Mouse (Mus musculus) intestine, postnatal 0 days (tissue): ENCODE results near the gene Hist2h2ac. TPM values are rescaled to one million over a fixed set of nuclear protein-coding genes. Genes with fewer than 3 reads are reported as not detected.
A peak's percentile ranks its signal among the peaks of the same experiment; 100 is the strongest.
"Not testable (repeated sequence)": the region's sequence is repeated elsewhere in the genome, so short reads cannot be mapped to it uniquely, and the experiment has no call there.

Experiments used
- ATAC-seq: fragments of 200-750 bp; cut with Nextera tagmentation; 2 replicates; pipeline ENCODE4 v1.8.0; 2017; ENCODE audit warnings: mild to moderate bottlenecking, moderate TSS enrichment, moderate library complexity
- H3K27ac ChIP-seq: fragments of 300-500 bp; sonication (generic); 2 replicates; pipeline ENCODE4 v1.5.1; 2014; ENCODE audit warnings: mild to moderate bottlenecking, low read depth, low read length, moderate library complexity
- H3K27me3 ChIP-seq: fragments of 300-500 bp; sonication (generic); replicated peaks from 2 replicates; pipeline ENCODE4 v1.6.1; 2014; ENCODE audit warnings: low read length, mixed read lengths; ENCODE audit not compliant: control insufficient read depth, insufficient read depth
- H3K36me3 ChIP-seq: fragments of 300-500 bp; sonication (generic); 2 replicates; pipeline ENCODE4 v1.6.1; 2014; ENCODE audit warnings: mild to moderate bottlenecking, moderate library complexity; ENCODE audit not compliant: control insufficient read depth, insufficient read depth
- H3K4me1 ChIP-seq: fragments of 300-500 bp; sonication (generic); replicated peaks from 2 replicates; pipeline ENCODE4 v1.6.1; 2014; ENCODE audit warnings: antibody characterized with exemption, low read length, mixed read lengths; ENCODE audit not compliant: control insufficient read depth, insufficient read depth
- H3K4me2 ChIP-seq: fragments of 300-500 bp; sonication (generic); replicated peaks from 2 replicates; pipeline ENCODE4 v1.6.1; 2014; ENCODE audit warnings: low read depth, mild to moderate bottlenecking, moderate library complexity
- H3K4me3 ChIP-seq: fragments of 300-500 bp; sonication (generic); 2 replicates; pipeline ENCODE4 v1.5.1; 2014; ENCODE audit warnings: low read depth, low read length
- H3K9ac ChIP-seq: fragments of 300-500 bp; sonication (generic); 2 replicates; pipeline ENCODE4 v1.6.1; 2014; ENCODE audit warnings: mild to moderate bottlenecking, low read depth, low read length
- H3K9me3 ChIP-seq: fragments of 300-500 bp; sonication (generic); 2 replicates; pipeline ENCODE4 v1.6.1; 2016; ENCODE audit warnings: mixed run types; ENCODE audit not compliant: control insufficient read depth
- CTCF ChIP-seq: sonication (generic); IDR thresholded peaks from 2 replicates; pipeline ENCODE4 v1.5.1; 2016; ENCODE audit warnings: low read depth, mild to moderate bottlenecking, control low read depth, antibody characterized with exemption, moderate library complexity
- WGBS: fragments of 180-500 bp; shearing (Covaris S2); extraction: QIAGEN DNeasy Blood & Tissue Kit; methylation state at CpG from one replicate; pipeline ENCODE4 v1.1.7; 2014; 5-methylcytosine and 5-hydroxymethylcytosine counted together
- polyA plus RNA-seq: library from polyadenylated mRNA; unstranded; fragments of >200 nt; fragmentation: Nextera tagmentation; extraction: Ambion mirVana; gene quantifications from 2 replicates; pipeline ENCODE4 v1.2.1, GENCODE M21; 2015

Gene Hist2h2ac
- polyA plus RNA-seq, 1 experiment from 2014 or later = 2.3 TPM

GRCm38 (mm10) chr3:96243921-96244572 is 23.4 kb upstream of the Hist2h2ac start:
- no peaks in the 10 kb centered on the region for H3K9me3 ChIP-seq
- H3K4me2 ChIP-seq = peak overlapping the region; percentile 78
- no peaks in the 10 kb centered on the region for H3K27me3 ChIP-seq
- H3K9ac ChIP-seq = no peak overlapping the region
- H3K4me1 ChIP-seq = peaks cover 12% of the 10 kb centered on the region
- no peak overlapping the region; the same call in 1 of the 2 replicates for H3K27ac ChIP-seq
- no peak overlapping the region for H3K4me3 ChIP-seq
- no peak for ATAC-seq
- H3K36me3 ChIP-seq = no peaks in the 10 kb centered on the region
- WGBS = 47% methylated on average over 7 of the region's 7 CpGs
- TF ChIP-seq CTCF = no peak

GRCm38 (mm10) chr3:96240799-96241197 is 20.1 kb upstream of the Hist2h2ac start:
- Histone ChIP-seq H3K27ac (0 out of 2 replicates have a peak overlapping the region, but pooled peaks have one; percentile 35), H3K4me3 (peak overlapping the region; percentile 29), H3K9ac (no peak overlapping the region; the same call in 1 of the 2 replicates), H3K9me3 (no peaks in the 10 kb centered on the region), H3K27me3 (no peaks in the 10 kb centered on the region), H3K4me1 (peaks cover 21% of the 10 kb centered on the region), H3K4me2 (peak overlapping the region; percentile 55), H3K36me3 (no peaks in the 10 kb centered on the region)
- TF ChIP-seq CTCF = no peak
- WGBS = 78% methylated on average over 9 of the region's 9 CpGs
- ATAC-seq = no peak

GRCm38 (mm10) chr3:96239949-96240798 is 19.5 kb upstream of the Hist2h2ac start, which contains the start of gene Hist2h2aa2:
Gene Hist2h2aa2, minus strand, starts transcription at chr3:96240276.
- Histone ChIP-seq H3K4me2 (peak within 1 kb of the TSS; percentile 55), H3K27ac (peak within 1 kb of the TSS; percentile 35; the same call in 1 of the 2 replicates), H3K4me1 (peaks cover 21% of the 10 kb centered on the region), H3K4me3 (peak within 1 kb of the TSS; percentile 29)
- WGBS = 4% methylated on average over 30 of the region's 85 CpGs
- H3K9ac ChIP-seq, H3K36me3 ChIP-seq, H3K9me3 ChIP-seq, H3K27me3 ChIP-seq: not testable (repeated sequence)
- ATAC-seq = peak; percentile 80

- peak; percentile 87 for ATAC-seq
- Histone ChIP-seq H3K27ac (peak within 1 kb of the TSS; percentile 41), H3K9ac (peak within 1 kb of the TSS; percentile 54), H3K4me2 (peak within 1 kb of the TSS; percentile 70), H3K4me1 (peaks cover 17% of the 10 kb centered on the region), H3K4me3 (peak within 1 kb of the TSS; percentile 41)
- H3K9me3 ChIP-seq, H3K27me3 ChIP-seq, H3K36me3 ChIP-seq: not testable (repeated sequence)
- 1% methylated on average over 10 of the region's 68 CpGs for WGBS
Observed at GRCm38 (mm10) chr3:96238954-96239793, 18.5 kb upstream of the Hist2h2ac start, which contains the start of gene Hist2h3c2. Gene Hist2h3c2, minus strand, starts transcription at chr3:96239127.

- H3K4me2 ChIP-seq = peak overlapping the region; percentile 70
- WGBS = under 1% methylated on average over 12 of the region's 12 CpGs
Observed at GRCm38 (mm10) chr3:96237904-96238511, 17.3 kb upstream of the Hist2h2ac start.

More at GRCm38 (mm10) chr3:96237904-96238511, 17.3 kb upstream of the Hist2h2ac start:
- Histone ChIP-seq H3K36me3 (no peaks in the 10 kb centered on the region), H3K27me3 (no peaks in the 10 kb centered on the region), H3K4me3 (peak overlapping the region; percentile 41), H3K27ac (peak overlapping the region; percentile 54; the same call in 1 of the 2 replicates), H3K9ac (peak overlapping the region; percentile 54), H3K9me3 (no peaks in the 10 kb centered on the region), H3K4me1 (peaks cover 9% of the 10 kb centered on the region)
- no peak for ATAC-seq
- TF ChIP-seq CTCF = no peak
